Mouse (Mus musculus) heart, embryonic 11.5 days (tissue): Measurements from ENCODE around the gene C1qa. TPM values are rescaled to one million over a fixed set of nuclear protein-coding genes. Genes with fewer than 3 reads are reported as not detected.

Experiments
- ATAC-seq: fragments of 200-750 bp; cut with Nextera tagmentation; replicated peaks from 2 replicates; pipeline ENCODE4 v1.8.0; 2017; ENCODE audit warnings: moderate library complexity; ENCODE audit not compliant: insufficient number of reproducible peaks, low FRiP score, low TSS enrichment
- H3K27ac ChIP-seq: fragments of 300-500 bp; sonication (generic); 2 replicates; pipeline ENCODE4 v1.5.1; 2014; ENCODE audit warnings: mild to moderate bottlenecking, low read depth, low read length
- H3K27me3 ChIP-seq: fragments of 300-500 bp; sonication (generic); 2 replicates; pipeline ENCODE4 v1.6.1; 2014; ENCODE audit warnings: mild to moderate bottlenecking, low read length, mixed read lengths; ENCODE audit not compliant: control insufficient read depth, insufficient read depth
- H3K36me3 ChIP-seq: fragments of 300-500 bp; sonication (generic); 2 replicates; pipeline ENCODE4 v1.6.1; 2014; ENCODE audit warnings: mild to moderate bottlenecking, low read length, moderate library complexity, mixed read lengths; ENCODE audit not compliant: control insufficient read depth, insufficient read depth
- H3K4me1 ChIP-seq: fragments of 300-500 bp; sonication (generic); 2 replicates; pipeline ENCODE4 v1.6.1; 2014; ENCODE audit warnings: low read length; ENCODE audit not compliant: control insufficient read depth, insufficient read depth
- H3K4me2 ChIP-seq: fragments of 300-500 bp; sonication (generic); 2 replicates; pipeline ENCODE4 v1.6.1; 2014; ENCODE audit warnings: mild to moderate bottlenecking, moderate library complexity
- H3K4me3 ChIP-seq: fragments of 300-500 bp; sonication (generic); 2 replicates; pipeline ENCODE4 v1.5.1; 2014; ENCODE audit warnings: low read depth, low read length
- H3K9ac ChIP-seq: fragments of 300-500 bp; sonication (generic); 2 replicates; pipeline ENCODE4 v1.6.1; 2014; ENCODE audit warnings: mild to moderate bottlenecking, low read depth, low read length, moderate library complexity
- H3K9me3 ChIP-seq: fragments of 300-500 bp; sonication (generic); replicated peaks from 2 replicates; pipeline ENCODE4 v1.6.1; 2016; ENCODE audit warnings: low read length; ENCODE audit not compliant: control insufficient read depth
- WGBS: fragments of 180-500 bp; shearing (Covaris S2); extraction: QIAGEN DNeasy Blood & Tissue Kit; methylation state at CpG from one replicate; pipeline ENCODE4 v1.1.7; 2014; ENCODE audit not compliant: insufficient replicate concordance; 5-methylcytosine and 5-hydroxymethylcytosine counted together
- polyA plus RNA-seq: library from polyadenylated mRNA; unstranded; fragments of >200 nt; fragmentation: Nextera tagmentation; extraction: Ambion mirVana; gene quantifications from 2 replicates; pipeline ENCODE4 v1.2.1, GENCODE M21; 2014

Gene C1qa
- polyA plus RNA-seq, 1 experiment from 2014 or later: 8.8 TPM

DNA sequence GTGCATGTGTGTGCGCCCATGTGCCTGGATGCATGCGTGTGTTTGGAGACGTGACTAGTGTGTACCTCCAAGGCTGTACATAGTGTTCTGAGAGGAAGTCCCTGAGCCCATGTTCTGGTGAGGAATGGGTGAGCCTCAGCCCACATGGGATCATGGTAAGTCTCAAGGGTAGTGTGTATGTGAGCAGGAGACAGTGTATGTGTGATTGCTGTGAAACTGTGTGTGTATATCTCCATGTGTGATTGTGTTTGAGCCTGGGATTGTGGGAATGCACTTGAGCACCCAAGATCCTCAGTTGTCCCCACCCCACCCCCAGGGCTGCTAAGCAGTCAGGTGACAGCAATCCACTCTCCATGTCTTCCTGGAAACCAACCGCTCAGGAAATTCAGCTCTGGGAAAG lies 3.8 kb downstream of the C1qa start:
- Histone ChIP-seq H3K4me3 (no peak overlapping the region), H3K27ac (no peak overlapping the region), H3K27me3 (peaks cover 77% of the 10 kb centered on the region), H3K4me1 (no peaks in the 10 kb centered on the region), H3K9me3 (no peaks in the 10 kb centered on the region), H3K4me2 (no peak overlapping the region), H3K9ac (no peak overlapping the region), H3K36me3 (no peaks in the 10 kb centered on the region)
- 66% methylated on average over 4 of the region's 4 CpGs for WGBS
- no peak for ATAC-seq

DNA sequence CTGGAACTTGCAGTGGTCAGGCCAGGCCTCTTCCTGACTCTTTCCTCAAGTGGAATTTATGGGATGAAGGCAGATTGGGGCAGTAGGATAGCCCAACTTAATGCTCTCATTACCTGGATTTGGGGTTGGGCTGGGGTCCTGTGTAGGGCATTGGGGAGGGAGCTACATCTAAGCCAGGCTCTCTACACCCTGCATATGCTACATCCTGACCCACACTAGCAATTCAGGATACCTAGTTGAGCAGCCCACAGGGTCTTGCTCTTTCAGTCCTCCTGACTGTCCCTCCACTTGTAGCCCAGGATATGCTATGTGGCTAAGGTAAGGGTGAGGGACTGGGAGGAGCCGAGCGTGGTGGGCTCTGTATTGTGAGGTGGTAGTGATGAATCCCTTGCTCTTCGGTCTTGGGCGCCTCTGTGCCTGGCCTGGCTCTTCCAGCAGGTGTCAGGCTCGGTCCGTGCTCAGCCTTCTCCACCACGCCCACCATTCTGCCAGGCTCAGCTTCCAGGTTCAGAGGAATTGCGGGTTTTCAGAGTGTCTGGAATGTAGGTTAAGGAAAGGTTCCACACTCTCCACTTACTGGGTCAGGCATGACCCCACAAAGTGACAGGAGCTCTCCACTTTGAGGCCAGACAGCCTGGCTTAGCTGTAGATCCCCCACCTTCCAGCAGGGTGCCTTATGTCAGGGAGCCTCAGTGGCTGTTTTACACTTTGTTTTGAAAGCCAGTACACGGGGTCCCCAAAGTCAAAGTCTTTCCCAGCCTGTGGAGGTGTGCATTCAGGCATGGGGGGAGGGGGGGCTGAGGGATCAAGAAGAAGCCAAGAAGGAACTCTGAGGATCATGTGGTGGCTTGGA lies 4.7 kb downstream of the C1qa start:
- H3K4me1 ChIP-seq: no peaks in the 10 kb centered on the region
- no peak overlapping the region for H3K4me3 ChIP-seq
- H3K4me2 ChIP-seq: no peak overlapping the region
- no peak overlapping the region for H3K27ac ChIP-seq
- H3K36me3 ChIP-seq: no peaks in the 10 kb centered on the region
- no peaks in the 10 kb centered on the region for H3K9me3 ChIP-seq
- 6% methylated on average over 9 of the region's 9 CpGs for WGBS
- ATAC-seq: no peak
- no peak overlapping the region for H3K9ac ChIP-seq
- peaks cover 78% of the 10 kb centered on the region for H3K27me3 ChIP-seq

DNA sequence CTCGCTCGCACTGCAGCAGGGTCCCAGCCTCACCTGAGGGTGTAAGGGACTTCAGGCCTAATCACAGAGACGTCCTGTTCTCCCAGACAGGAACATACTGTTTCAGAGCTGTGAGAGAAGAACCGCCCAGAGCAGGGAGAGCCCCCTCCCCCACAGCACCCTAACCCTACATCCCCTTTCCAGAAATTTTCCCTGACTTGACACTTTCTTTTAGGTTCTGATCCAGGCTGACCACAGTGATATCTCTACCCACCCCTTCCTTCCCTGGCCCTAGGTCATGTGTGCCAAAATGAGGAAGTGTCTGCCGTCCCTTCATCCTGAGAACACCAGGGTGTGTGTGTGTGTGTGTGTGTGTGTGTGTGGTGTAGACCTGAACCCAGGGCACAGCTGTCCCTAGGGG lies 5.8 kb downstream of the C1qa start, which contains the start of gene C1qc:
Gene C1qc (minus strand): TSS at position 255 of the 400 bp plus-strand sequence.
- WGBS: 56% methylated on average over 5 of the region's 5 CpGs
- Histone ChIP-seq H3K36me3 (no peaks in the 10 kb centered on the region), H3K9me3 (no peaks in the 10 kb centered on the region), H3K4me1 (no peaks in the 10 kb centered on the region), H3K4me3 (no peak within 1 kb of the TSS), H3K9ac (no peak within 1 kb of the TSS), H3K27me3 (peaks cover 71% of the 10 kb centered on the region), H3K27ac (no peak within 1 kb of the TSS), H3K4me2 (no peak within 1 kb of the TSS)
- ATAC-seq: no peak

DNA sequence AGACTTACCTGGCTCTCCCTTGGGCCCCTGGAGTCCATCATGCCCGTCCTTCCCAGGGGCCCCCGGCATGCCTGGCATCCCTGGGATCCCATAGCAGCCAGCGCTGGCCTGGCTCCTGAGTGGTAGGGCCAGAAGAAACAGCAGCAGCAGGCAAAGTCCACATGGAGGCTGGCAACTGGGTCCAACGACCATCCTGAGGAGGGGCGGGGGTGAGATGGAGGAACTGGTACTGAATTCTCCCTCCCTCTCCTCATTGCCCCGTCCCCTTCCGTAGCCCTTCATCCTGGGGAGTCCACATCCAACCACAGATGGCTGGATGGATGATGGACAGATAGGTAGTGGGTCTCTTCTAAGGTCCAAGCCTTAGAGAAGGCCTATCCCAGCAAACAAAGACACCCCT lies 6.2 kb downstream of the C1qa start:
- Histone ChIP-seq H3K27me3 (peaks cover 68% of the 10 kb centered on the region), H3K36me3 (no peaks in the 10 kb centered on the region), H3K4me1 (no peaks in the 10 kb centered on the region), H3K27ac (no peak overlapping the region), H3K4me2 (no peak overlapping the region), H3K9me3 (no peaks in the 10 kb centered on the region), H3K9ac (no peak overlapping the region), H3K4me3 (no peak overlapping the region)
- no peak for ATAC-seq
- WGBS: 64% methylated on average over 7 of the region's 7 CpGs

DNA sequence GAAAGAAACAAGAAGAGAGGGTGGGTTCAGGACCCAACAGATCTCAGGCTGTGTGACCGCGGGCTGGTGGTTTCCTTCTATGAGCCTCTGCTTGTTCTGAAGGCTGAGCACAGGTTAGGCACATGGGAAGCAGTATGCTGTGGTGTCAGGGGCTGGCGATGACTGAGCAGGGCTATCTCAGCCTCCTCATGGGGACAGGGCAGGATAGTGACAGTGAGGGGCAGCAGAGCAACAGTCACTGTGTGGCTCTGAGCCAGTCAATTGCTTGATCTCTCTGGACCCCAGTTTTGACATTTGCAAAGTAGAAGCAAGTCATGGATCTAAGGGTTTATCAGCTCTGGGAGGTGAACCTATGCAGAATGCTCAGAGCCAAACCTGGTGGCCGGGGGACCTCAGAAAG lies 7.5 kb downstream of the C1qa start:
- H3K4me1 ChIP-seq: no peaks in the 10 kb centered on the region
- no peak overlapping the region for H3K9ac ChIP-seq
- H3K36me3 ChIP-seq: no peaks in the 10 kb centered on the region
- no peak overlapping the region for H3K27ac ChIP-seq
- 79% methylated on average over 4 of the region's 4 CpGs for WGBS
- H3K4me3 ChIP-seq: no peak overlapping the region
- no peak for ATAC-seq
- no peak overlapping the region for H3K4me2 ChIP-seq
- no peaks in the 10 kb centered on the region for H3K9me3 ChIP-seq
- peaks cover 58% of the 10 kb centered on the region for H3K27me3 ChIP-seq

DNA sequence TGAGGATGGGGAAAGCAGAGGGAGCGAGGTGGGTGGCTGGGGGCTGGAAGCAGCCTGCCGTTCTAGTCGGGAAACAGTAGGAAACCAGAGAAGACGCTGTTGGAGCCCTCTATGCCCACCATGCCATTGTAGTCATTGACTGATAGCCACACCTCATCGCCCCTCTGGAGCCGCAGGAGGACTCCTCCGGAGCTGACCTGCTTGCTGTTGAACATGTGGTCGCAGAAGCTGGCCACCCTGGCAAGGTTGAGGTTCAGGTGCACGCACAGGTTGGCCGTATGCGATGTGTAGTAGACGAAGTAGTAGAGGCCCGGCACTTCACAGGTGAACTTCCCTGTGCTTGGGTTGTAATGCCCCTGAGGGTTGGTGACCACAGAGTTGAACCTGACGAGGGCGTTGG lies 8.6 kb downstream of the C1qa start:
- no peaks in the 10 kb centered on the region for H3K9me3 ChIP-seq
- H3K27me3 ChIP-seq: peaks cover 50% of the 10 kb centered on the region
- H3K9ac ChIP-seq: no peak overlapping the region
- WGBS: 77% methylated on average over 15 of the region's 15 CpGs
- ATAC-seq: no peak
- H3K27ac ChIP-seq: no peak overlapping the region
- no peaks in the 10 kb centered on the region for H3K36me3 ChIP-seq
- no peak overlapping the region for H3K4me2 ChIP-seq
- H3K4me1 ChIP-seq: no peaks in the 10 kb centered on the region
- no peak overlapping the region for H3K4me3 ChIP-seq

DNA sequence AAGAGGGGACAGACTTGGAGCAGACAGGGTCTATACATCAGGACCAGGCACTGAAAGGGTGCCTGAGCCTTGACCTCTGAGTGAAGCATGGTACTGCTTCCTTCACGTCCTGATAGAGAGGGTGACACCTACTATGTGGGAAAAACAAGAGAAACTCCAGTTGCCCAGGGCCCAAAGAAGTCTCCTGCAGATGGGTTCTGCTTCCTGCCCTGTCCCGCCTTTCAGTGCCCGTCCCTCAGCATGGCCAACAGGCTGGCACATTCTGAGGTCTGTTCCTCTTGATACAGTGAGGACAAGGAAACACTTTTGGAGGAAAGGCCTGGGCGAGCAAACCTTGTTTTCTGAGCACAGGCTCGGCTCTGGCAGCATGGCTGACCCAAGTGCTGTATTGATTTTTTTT lies 10.9 kb downstream of the C1qa start:
- Histone ChIP-seq H3K27ac (no peak overlapping the region), H3K9ac (no peak overlapping the region), H3K9me3 (no peaks in the 10 kb centered on the region), H3K36me3 (no peaks in the 10 kb centered on the region), H3K4me1 (no peaks in the 10 kb centered on the region), H3K4me3 (no peak overlapping the region), H3K27me3 (peaks cover 27% of the 10 kb centered on the region), H3K4me2 (no peak overlapping the region)
- 64% methylated on average over 5 of the region's 5 CpGs for WGBS
- no peak for ATAC-seq

DNA sequence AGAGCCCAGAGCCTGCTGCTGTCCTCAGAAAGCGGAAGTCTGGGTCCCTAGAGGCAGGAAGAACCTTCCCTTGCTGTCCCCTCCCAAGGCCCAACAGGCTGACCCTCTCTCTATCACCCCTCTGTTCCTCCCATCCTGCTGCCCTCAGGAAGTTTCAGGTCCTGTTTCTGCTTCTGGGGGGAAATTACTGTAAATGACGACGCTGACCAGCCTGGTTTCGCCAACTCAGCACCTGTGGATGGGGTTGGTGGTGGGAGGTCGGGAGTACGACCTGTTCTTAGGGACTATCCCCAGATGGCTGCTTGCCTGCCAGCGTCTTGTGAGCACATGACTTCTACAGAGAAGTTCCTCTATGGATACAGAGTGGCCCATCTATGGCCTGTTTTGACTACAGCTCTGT lies 12.5 kb downstream of the C1qa start, which contains the start of gene C1qb:
Gene C1qb (minus strand): TSS at position 87 of the 400 bp plus-strand sequence.
- H3K4me3 ChIP-seq: no peak within 1 kb of the TSS
- H3K4me1 ChIP-seq: no peaks in the 10 kb centered on the region
- no peaks in the 10 kb centered on the region for H3K36me3 ChIP-seq
- H3K9me3 ChIP-seq: no peaks in the 10 kb centered on the region
- ATAC-seq: no peak
- no peak within 1 kb of the TSS for H3K9ac ChIP-seq
- H3K27me3 ChIP-seq: peaks cover 19% of the 10 kb centered on the region
- 55% methylated on average over 7 of the region's 7 CpGs for WGBS
- H3K27ac ChIP-seq: no peak within 1 kb of the TSS
- no peak within 1 kb of the TSS for H3K4me2 ChIP-seq

DNA sequence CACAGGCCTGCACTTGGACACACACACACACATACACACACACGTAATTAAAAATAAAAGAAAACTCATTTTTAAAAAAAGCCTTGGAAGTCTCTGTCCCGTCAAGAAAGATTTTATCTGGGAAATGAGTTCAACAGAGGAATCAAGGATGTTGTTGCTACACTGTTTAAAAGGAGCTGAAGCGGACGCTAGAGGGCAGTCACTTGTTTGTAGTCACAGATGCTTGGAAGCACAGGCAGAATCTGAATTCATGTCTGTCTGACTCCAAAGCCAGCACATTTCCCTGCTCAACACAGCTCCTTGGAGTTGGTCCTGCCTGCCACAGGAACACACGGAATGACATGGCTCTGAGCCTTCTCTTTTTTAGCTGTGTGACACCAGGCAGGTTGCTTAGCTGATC lies 20.0 kb downstream of the C1qa start:
- Histone ChIP-seq H3K4me2 (no peak overlapping the region), H3K27ac (no peak overlapping the region), H3K4me1 (no peaks in the 10 kb centered on the region), H3K36me3 (no peaks in the 10 kb centered on the region), H3K9ac (no peak overlapping the region), H3K9me3 (no peaks in the 10 kb centered on the region), H3K27me3 (peaks cover 15% of the 10 kb centered on the region), H3K4me3 (no peak overlapping the region)
- 19% methylated on average over 5 of the region's 5 CpGs for WGBS
- no peak for ATAC-seq
